Mouse (Mus musculus) skeletal muscle tissue, adult 2 months (tissue): ENCODE results near the gene Coro1b.

Experiments used
- DNase-seq: peaks from one replicate; pipeline ENCODE4 v3.0.0-alpha.2; 2012; ENCODE audit warnings: low read depth, low spot score

The Coro1b gene

DNA sequence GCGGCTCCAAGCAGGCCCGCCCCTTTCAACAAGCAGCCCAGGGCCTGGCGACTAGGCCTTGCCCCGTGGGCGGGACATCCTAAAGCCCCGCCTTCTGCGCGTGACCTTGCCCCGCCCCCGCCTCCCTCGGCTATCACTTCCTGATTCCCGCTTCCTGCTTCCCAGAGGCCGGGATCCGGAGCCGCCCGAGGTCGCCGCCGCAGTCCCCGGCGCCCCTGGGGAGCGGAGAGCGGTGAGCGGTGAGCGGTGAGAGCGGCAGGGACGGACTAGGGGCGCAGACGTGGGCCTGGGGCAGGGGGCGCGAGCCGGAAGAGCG lies at the start of gene Coro1b:
Gene Coro1b, plus strand, starts transcription at position 129 of the 316 bp plus-strand sequence.
- peak; percentile 92 for DNase-seq

DNA sequence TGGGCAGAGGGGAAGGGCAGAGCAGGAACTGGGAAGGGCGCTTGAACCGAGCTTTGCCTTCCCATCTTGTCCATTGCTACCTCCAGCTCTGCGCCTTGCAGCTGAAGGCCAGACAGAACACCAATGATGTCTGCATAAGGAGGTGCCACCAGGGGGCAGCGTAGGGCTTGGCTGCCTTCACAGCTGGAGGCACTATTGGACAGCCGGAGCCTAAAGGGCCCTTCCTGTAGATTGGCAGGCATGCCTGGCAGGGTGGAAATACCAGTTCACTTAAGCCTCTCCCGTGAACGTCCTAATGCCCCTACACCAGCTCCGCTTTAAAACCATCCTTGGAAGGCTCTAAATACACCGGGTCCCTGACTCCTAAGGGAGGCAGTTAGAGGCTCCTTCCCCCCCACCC lies 49.4 kb upstream of the Coro1b start:
- DNase-seq: peak; percentile 89

DNA sequence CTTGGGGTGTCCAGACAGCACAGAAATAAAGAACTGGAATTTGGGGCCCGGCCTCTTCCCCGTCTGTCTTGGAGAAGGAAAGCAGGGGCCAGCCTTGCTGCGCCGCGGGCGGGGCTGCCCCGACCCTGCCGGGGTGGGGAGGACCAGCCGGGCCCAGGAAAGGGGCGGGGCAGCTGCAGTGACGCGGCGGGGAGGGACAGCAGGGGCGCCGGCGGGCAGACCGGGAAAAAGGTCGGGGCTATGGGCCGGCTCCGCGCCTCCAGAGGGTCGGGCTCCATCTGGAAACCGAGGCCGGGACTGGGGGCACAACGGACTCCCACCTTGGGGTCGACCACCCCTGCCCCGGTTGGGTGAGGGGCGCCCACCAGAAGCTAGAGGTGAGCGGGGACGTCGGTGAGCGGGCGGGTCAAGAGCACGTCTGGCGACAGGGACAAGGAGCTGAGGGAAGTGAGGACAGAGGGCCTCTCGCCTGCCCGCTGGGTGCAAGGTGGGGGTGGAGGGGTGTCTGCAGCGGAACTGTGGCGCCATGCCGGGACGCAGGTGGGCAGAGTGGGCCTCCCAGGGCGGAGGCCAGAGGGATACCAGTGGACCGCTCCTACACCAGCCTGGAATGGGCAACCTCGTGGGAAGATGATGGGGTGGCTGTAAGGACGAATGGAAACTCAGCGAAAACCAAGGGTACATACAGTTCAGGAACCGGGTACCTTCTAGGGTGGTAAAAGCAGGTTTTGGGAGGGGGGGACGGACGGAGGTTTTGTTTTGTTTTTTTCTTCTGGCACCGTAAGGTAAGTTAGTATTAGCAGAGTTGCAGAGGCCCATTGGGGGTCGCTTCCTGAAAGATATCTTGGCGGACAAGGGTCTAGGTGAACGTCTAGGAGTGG lies 48.3 kb upstream of the Coro1b start, which contains the start of gene Pitpnm1:
Gene Pitpnm1, plus strand, starts transcription at position 162 of the 881 bp plus-strand sequence.
- peak; percentile 44 for DNase-seq

DNA sequence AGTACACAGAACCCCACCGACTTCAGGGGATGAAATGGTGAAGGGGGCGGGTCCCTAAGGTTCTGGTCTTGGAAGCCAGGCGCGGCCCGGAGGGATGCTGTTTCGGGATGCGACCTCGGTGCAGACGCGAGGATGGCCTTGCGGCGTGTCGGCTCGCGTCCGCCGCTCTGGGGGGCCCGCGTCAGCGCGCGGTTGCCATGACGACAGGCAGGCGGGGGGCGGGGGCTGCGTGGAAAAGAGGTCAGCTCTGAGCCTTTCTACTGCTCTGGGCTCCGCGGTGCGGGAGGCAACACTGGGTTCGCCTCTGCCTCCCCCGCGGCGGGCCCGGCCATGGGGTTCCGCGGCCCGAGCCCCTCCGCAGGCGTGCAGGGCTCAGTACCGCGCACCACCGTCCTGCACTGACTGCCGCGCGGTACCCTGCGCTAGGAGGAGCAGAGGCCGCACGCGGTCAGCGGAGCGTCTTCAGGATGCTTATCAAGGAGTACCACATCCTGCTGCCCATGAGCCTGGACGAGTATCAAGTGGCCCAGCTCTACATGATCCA lies 47.6 kb upstream of the Coro1b start:
- DNase-seq: no peak

DNA sequence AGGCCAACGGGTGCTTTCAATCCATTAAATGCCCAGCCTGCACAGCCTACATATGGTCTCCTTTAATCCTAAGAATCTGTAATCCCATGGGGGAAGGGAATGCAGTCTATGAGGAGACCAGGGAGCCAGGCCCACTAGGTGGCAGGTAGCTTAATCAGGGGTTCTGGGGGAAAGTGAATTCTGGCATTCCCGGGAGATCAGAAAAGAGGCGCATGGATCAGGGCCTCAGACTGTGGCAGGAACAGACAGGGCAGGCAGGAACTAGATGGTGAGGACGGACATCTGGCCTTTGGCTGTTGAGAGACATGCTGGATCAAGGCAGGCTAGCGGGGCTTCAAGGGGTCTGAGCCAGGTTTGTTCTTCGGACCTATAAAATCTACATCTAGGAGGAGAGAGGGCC lies 47.0 kb upstream of the Coro1b start:
- DNase-seq: no peak

DNA sequence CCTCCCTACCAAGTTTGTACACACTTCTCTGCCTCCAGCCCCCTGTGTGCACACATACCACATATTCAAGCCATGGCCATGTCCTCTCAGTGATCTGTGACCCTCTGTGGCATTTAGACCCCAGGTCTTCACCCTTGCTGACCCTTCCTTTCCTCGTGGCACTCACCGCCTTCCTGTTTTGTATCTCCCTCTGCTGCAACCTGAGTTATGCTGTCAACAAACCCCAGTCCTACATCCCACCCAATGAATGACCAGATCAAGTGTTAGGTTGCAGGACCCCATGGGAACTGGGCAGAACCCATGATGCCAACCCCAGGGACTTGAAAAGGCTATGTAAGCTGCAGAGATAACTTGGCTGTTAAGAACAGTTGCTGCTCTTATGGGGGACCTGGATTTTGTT lies 46.4 kb upstream of the Coro1b start:
- no peak for DNase-seq

DNA sequence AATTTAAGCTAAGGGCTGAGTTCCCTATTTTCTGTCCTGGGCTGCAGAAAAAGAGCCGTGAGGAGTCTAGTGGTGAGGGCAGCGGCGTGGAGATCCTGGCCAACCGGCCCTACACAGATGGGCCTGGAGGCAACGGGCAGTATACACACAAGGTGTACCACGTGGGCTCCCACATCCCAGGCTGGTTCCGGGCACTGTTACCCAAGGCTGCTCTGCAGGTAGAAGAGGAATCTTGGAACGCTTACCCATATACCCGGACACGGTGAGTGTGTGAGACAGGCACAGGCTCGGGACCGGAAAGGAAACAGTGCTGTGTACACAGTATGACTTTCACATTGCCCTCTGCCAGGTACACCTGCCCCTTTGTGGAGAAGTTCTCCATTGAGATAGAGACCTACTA lies 45.8 kb upstream of the Coro1b start:
- no peak for DNase-seq

DNA sequence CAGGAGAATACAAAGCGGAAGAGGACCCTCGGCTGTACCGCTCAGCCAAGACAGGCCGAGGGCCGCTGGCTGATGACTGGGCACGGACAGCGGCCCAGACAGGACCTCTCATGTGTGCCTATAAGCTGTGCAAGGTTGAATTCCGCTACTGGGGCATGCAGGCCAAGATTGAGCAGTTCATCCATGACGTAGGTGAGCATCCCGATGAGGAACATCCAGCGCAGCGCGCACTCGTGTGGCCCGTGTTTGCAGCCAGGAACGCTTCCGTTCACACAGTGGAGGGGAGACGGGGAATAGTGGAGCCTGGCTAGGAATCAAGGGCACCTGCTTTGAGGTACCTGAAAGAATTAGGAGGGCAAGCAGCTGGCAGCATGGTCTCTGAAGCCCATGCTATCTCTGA lies 45.1 kb upstream of the Coro1b start:
- no peak for DNase-seq

DNA sequence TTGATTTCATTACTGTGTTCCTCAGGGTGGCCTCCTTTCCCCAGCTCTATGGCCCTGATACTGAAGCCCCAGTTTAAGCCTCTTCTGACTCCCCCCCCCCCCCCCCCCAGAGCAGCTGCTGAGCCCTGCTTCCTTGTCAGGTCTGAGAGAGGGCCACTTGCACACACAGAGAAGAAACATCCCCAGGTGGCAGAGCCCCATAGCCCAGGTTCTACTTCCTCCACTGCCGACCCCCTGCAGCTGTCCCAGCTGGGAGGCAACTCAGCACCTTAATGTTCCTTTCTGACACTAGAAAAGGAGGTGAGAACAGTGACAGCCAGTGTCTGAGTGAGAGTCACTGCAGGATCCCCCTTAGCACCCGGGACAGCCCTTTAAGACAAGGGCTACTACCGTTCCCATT lies 44.6 kb upstream of the Coro1b start:
- no peak for DNase-seq

DNA sequence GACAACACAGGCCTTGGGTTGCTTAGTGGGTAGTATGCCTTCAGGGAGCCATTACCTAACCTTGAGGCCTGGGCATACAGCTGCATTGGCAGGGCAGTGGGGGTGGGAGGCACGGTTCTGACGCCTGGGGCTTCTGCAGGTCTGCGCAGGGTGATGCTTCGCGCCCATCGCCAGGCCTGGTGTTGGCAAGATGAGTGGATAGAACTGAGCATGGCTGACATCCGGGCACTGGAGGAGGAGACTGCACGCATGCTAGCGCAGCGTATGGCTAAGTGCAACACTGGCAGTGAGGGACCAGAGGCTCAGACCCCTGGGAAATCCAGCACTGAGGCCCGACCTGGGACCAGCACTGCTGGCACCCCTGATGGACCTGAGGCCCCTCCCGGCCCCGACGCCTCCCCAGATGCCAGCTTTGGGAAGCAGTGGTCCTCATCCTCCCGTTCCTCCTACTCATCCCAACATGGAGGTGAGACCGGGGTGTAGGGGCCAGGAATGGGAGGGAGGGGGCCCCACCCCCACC lies 43.7 kb upstream of the Coro1b start:
- no peak for DNase-seq

DNA sequence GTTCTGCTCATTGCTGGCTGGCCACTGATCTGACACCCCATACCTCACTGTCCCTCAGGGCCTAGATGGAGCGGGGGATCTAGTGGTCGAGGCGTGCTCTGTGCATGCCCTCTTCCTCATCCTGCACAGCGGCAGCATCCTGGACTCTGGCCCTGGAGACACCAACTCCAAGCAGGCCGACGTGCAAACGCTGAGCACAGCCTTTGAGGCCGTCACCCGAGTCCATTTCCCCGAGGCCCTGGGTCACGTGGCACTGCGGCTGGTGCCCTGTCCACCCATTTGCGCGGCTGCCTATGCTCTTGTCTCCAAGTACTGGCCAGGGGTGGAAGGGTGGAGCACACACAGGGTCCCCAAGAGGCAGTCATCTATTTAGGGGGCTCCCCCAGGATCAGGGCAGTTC lies 41.8 kb upstream of the Coro1b start:
- no peak for DNase-seq

DNA sequence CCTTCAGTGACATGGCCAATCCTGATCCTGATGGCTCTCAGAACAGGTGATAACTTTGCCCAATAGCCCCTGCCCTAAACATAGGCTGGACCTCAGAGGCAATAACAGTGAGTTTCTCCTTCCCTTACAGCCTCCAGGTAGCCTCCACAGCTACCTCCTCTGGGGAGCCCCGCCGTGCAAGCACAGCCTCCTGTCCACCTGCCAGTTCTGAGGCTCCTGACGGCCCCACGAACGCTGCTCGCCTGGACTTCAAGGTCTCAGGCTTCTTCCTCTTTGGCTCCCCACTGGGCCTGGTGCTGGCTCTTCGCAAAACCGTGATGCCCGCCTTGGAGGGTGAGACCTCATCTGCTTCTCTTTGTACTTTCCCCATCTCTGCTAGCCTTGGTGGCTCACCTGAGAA lies 39.9 kb upstream of the Coro1b start:
- DNase-seq: no peak

DNA sequence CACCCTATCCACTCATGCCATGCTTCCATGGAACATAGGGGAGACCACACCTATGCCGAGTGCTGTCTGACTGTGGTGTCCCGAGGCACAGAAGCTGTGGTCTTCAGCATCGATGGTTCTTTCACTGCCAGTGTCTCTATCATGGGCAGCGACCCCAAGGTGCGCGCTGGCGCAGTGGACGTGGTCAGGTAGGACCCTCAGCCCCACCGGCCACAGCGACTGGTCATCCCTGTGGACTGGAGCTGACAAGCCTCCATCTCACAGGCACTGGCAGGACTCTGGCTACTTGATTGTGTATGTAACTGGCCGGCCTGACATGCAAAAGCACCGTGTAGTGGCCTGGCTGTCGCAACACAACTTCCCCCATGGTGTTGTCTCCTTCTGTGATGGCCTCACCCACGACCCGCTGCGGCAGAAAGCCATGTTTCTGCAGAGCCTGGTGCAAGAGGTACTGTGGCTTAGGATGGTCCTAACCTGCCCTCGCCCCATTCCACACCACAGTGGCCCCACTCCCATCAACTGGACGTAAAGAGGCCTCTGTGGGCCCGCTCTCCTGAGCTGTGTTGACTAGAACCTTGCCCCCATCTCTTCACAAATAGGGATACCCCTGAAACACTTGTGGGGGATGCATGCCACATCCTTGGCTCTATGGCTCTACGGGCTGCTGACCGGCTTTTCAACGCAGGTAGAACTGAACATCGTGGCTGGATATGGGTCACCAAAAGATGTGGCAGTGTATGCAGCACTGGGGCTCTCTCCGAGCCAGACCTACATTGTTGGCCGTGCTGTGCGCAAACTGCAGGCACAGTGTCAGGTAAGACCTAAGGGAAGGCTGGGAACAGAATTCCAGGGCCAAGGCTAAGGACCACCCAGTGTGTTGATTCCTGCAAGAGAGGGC lies 36.1 kb upstream of the Coro1b start:
- no peak for DNase-seq

DNA sequence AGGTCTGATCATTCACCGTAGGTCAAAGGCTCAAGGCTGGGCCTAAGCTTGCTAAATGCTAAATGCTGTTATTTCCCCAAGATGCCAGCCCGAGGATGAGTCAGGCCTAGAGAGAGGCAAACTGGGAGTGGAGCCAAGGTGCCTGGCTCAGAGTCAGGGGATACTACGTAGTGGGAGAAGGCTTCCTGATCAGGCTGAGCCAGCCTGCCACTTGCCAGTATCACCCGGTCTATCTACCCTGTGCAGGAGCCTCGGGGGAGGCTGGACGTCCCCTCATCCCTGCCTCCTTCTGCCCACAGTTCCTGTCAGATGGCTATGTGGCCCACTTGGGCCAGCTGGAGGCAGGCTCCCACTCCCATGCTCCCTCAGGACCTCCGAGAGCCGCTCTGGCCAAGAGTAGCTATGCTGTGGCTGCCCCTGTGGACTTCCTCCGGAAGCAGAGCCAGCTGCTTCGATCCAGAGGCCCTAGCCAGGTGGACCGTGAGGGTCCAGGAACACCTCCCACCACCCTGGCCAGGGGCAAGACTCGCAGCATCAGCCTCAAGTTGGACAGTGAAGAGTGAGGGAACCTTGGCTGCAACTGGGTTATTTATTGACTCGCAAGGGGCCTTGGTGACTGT lies 35.1 kb upstream of the Coro1b start:
- DNase-seq: peak; percentile 81

DNA sequence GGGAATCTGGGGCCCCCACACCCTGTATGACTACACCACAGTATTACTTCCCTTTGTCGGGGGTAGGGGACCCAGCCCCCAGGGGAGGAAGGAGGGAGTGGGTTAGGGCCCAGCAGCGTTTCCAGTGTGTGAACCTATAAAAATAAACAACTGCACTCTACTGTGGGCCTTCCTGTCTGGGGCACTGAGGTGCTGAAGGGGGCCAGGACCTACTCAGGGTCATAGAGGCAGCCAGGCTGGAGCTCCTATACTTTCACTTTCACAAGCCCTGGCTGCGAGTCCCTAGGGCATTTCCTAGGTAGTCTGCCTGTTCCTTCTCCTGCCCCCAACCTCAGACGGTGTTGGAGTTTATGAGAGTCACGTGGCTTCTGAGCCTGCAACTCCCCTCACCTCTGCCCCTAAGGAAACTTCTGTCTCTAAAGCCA lies 34.6 kb upstream of the Coro1b start:
- no peak for DNase-seq

DNA sequence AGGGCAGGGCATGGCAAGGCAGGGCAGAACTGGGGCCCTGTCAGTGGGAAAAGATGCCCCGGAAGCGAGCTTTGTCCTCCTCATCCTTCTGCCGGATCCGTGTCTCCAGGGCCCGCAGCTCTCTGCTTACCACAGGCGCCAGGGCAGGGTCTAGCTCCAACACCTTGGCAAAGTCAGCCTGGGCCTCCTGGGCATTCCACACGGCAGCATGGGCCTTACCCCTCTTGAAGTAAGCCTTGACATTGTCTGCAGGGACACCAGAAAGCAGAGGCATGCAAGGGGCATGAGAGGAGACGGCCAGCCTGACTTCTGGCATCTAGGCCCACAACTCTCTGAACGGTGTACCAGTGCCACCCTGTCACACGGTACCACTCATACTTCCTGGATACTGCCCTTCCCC lies 33.9 kb upstream of the Coro1b start:
- no peak for DNase-seq

DNA sequence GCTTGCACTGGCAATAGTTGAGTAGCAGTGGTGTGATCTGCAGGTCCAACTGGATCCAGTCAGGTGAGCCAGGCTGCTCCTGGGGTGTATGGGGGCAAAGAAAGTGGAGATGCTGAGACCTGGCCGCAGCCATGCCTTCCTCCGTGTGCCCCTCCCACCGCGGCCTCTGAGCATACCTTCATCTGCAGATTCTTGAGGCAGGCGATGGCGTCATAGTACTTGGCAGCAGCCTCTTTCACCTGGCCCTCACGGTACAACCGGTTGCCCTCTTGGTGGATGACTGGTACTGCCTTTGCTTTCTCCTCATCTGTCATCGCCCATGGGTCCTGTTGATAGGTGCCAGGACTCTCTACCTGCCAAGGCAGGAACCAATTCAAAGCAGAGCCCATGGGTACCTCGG lies 33.3 kb upstream of the Coro1b start:
- no peak for DNase-seq

DNA sequence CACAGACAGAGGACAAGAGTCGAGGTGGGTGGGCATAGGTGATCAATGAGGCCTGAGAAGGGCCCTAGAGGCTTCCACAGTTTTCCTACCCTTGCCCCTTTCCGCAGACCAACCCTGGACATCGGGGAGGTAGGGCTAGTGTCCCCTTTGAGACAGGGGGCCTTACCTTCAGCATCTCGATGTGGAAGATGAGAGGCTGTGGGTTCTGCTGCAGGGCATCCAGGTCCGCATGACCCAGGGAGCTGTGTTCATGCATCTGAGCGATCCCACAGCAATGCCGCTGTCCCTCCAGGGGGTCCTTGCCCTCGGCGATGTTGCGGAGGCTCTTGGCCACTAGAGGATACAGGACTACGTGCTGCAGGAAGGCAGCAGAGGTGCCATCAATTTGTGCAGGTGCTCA lies 32.6 kb upstream of the Coro1b start:
- DNase-seq: no peak

DNA sequence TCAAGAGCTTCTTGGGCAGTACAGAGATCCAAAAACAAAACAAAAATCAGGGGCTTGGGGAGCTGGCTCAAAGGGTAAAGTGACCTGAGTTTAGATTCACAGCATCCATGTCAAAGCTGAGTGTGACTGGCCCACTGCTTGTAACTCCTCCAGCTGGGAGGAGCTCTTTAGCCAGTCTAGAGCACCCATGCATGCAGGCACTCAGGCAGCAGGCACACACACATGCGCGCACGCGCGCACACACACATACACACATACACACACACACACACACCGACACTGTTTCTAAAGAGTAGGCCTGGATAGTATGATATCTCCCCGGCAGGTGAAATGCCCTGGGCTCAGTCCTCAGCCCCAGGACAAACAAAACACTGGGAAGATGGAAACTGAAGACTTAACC lies 31.4 kb upstream of the Coro1b start:
- no peak for DNase-seq

DNA sequence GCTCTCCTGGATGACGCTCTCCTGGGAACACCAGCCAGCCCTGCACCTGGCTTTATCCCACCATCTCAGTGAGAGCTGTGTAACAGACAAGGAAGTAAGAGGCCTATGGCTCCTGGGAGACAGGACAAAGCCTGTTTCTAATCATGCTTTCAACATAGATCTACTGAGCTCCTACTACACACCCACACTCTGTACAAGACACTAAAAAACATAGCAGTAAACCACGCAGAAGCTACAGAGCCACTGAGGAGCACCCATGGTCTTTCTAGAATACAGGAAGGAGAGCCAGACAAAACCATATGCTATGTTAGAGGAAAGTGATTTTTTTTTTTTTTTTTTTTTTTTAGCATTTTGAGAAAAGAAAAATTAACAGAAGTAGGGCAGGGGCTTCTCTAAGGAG lies 30.1 kb upstream of the Coro1b start:
- no peak for DNase-seq

DNA sequence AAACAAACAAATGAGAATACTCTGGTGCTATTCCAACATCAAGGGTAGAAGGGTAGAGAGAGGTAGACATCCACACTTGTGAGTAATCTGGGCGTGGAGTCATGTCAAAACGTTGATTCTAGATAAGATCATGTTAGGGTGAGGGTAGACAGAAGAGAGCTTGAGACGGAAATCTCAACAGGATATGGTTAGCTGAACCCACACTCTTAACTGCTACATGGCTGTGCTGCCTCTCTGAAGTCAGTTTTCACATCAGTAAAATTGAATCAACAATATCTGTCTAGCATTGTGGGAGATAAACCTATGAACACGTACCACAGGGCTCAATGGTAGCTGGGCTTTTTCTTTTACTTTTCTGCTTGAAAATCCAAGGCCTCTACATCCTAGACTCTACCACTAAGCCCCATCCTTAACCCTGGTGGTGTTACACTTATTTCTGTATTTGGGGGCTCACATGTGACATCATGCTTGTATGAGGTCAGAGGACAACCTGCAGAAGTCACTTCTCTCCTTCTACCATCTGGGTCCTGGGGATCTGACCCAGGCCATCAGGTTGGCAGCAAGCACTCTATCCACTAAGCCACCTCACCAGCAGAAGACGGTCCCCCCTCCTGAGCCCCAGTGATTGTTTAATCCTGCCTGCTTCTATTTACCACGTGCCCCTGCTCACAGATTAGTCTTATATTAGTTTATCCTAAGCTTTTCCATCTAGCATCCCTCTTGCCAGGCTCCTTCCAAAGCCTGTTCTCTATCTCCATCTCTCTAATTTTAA lies 28.5 kb upstream of the Coro1b start:
- DNase-seq: no peak
